Mouse (Mus musculus) limb, embryonic 11.5 days (tissue): ENCODE data around the gene Gm11567. TPM values are rescaled to one million over a fixed set of nuclear protein-coding genes. Genes with fewer than 3 reads are reported as not detected.
"Not testable (repeated sequence)": the region's sequence is repeated elsewhere in the genome, so short reads cannot be mapped to it uniquely, and the experiment has no call there.

Experiments
- ATAC-seq: fragments of 200-750 bp; cut with Nextera tagmentation; 2 replicates; pipeline ENCODE4 v1.8.0; 2017; ENCODE audit warnings: low read depth; ENCODE audit not compliant: insufficient number of reproducible peaks, low FRiP score, low TSS enrichment
- DNase-seq: peaks from one replicate; pipeline ENCODE4 v3.0.0-alpha.2; 2015; ENCODE audit warnings: low spot score
- H3K27ac ChIP-seq: fragments of 300-500 bp; sonication (generic); replicated peaks from 2 replicates; pipeline ENCODE4 v1.5.1; 2014; ENCODE audit warnings: low read depth, mild to moderate bottlenecking, low read length
- H3K27me3 ChIP-seq: fragments of 300-500 bp; sonication (generic); 2 replicates; pipeline ENCODE4 v1.6.1; 2014; ENCODE audit warnings: mild to moderate bottlenecking, low read length, mixed read lengths; ENCODE audit not compliant: control insufficient read depth, insufficient read depth
- H3K36me3 ChIP-seq: fragments of 300-500 bp; sonication (generic); 2 replicates; pipeline ENCODE4 v1.6.1; 2014; ENCODE audit warnings: mild to moderate bottlenecking, low read length, moderate library complexity, mixed read lengths; ENCODE audit not compliant: control insufficient read depth, insufficient read depth
- H3K4me1 ChIP-seq: fragments of 300-500 bp; sonication (generic); 2 replicates; pipeline ENCODE4 v1.6.1; 2014; ENCODE audit warnings: low read length, mixed read lengths; ENCODE audit not compliant: control insufficient read depth, insufficient read depth
- H3K4me2 ChIP-seq: fragments of 300-500 bp; sonication (generic); 2 replicates; pipeline ENCODE4 v1.6.1; 2014; ENCODE audit warnings: low read depth, mild to moderate bottlenecking, moderate library complexity; ENCODE audit not compliant: severe bottlenecking
- H3K4me3 ChIP-seq: fragments of 300-500 bp; sonication (generic); 2 replicates; pipeline ENCODE4 v1.5.1; 2014; ENCODE audit warnings: low read depth, low read length
- H3K9ac ChIP-seq: fragments of 300-500 bp; sonication (generic); 2 replicates; pipeline ENCODE4 v1.6.1; 2014; ENCODE audit warnings: mild to moderate bottlenecking, low read length
- H3K9me3 ChIP-seq: fragments of 300-500 bp; sonication (generic); 2 replicates; pipeline ENCODE4 v1.6.1; 2016; ENCODE audit warnings: low read length; ENCODE audit not compliant: control insufficient read depth
- WGBS: fragments of 180-500 bp; shearing (Covaris S2); extraction: QIAGEN DNeasy Blood & Tissue Kit; methylation state at CpG from one replicate; pipeline ENCODE4 v1.1.7; 2014; 5-methylcytosine and 5-hydroxymethylcytosine counted together
- polyA plus RNA-seq: library from polyadenylated mRNA; unstranded; fragments of >200 nt; fragmentation: Nextera tagmentation; extraction: Ambion mirVana; gene quantifications from 2 replicates; pipeline ENCODE4 v1.2.1, GENCODE M21; 2014

Gm11567 gene
- not detected in 2 replicates for polyA plus RNA-seq

- H3K27ac ChIP-seq, ATAC-seq: not testable (repeated sequence)
Observed at GRCm38 (mm10) chr11:99878887-99879286, at the start of gene Gm11567. Gene Gm11567, plus strand, starts transcription at chr11:99879187.

GRCm38 (mm10) chr11:99837966-99838365, 41.0 kb upstream of the Gm11567 start, which contains the start of gene 2300003K06Rik:
Gene 2300003K06Rik, minus strand, starts transcription at chr11:99838066.
- Histone ChIP-seq H3K4me3 (no peak within 1 kb of the TSS), H3K27me3 (no peaks in the 10 kb centered on the region), H3K27ac (no peak within 1 kb of the TSS), H3K9me3 (no peaks in the 10 kb centered on the region), H3K4me2 (no peak within 1 kb of the TSS), H3K4me1 (no peaks in the 10 kb centered on the region), H3K9ac (no peak within 1 kb of the TSS), H3K36me3 (no peaks in the 10 kb centered on the region)
- DNase-seq = no peak
- WGBS = 80% methylated on average over 1 of the region's 1 CpGs
- no peak for ATAC-seq

More at GRCm38 (mm10) chr11:99878887-99879286, at the start of gene Gm11567:
- H3K4me3 ChIP-seq, H3K9me3 ChIP-seq, DNase-seq, H3K9ac ChIP-seq, H3K4me2 ChIP-seq, H3K27me3 ChIP-seq, H3K36me3 ChIP-seq, H3K4me1 ChIP-seq: not testable (repeated sequence)
- 48% methylated on average over 1 of the region's 1 CpGs for WGBS

GRCm38 (mm10) chr11:99842185-99842584, 36.8 kb upstream of the Gm11567 start:
- Histone ChIP-seq H3K36me3 (no peaks in the 10 kb centered on the region), H3K9ac (no peak overlapping the region), H3K4me3 (no peak overlapping the region), H3K27ac (no peak overlapping the region), H3K4me1 (no peaks in the 10 kb centered on the region), H3K27me3 (no peaks in the 10 kb centered on the region), H3K9me3 (no peaks in the 10 kb centered on the region), H3K4me2 (no peak overlapping the region)
- no peak for DNase-seq
- ATAC-seq = no peak
- WGBS = 35% methylated on average over 1 of the region's 1 CpGs

- WGBS = 90% methylated on average over 2 of the region's 2 CpGs
- no peaks in the 10 kb centered on the region for H3K27me3 ChIP-seq
- H3K4me1 ChIP-seq = no peaks in the 10 kb centered on the region
- no peak overlapping the region for H3K4me2 ChIP-seq
- no peak for DNase-seq
- no peak overlapping the region for H3K27ac ChIP-seq
- no peak for ATAC-seq
- H3K4me3 ChIP-seq = no peak overlapping the region
- H3K9ac ChIP-seq = no peak overlapping the region
- H3K36me3 ChIP-seq = no peaks in the 10 kb centered on the region
- H3K9me3 ChIP-seq = no peaks in the 10 kb centered on the region
Observed at GRCm38 (mm10) chr11:99846746-99847145, 32.2 kb upstream of the Gm11567 start.

- Histone ChIP-seq H3K36me3 (no peaks in the 10 kb centered on the region), H3K27me3 (no peaks in the 10 kb centered on the region), H3K27ac (no peak within 1 kb of the TSS), H3K4me3 (no peak within 1 kb of the TSS), H3K9ac (no peak within 1 kb of the TSS), H3K9me3 (no peaks in the 10 kb centered on the region), H3K4me1 (no peaks in the 10 kb centered on the region), H3K4me2 (no peak within 1 kb of the TSS)
- ATAC-seq (no peak), DNase-seq (no peak)
Observed at GRCm38 (mm10) chr11:99851508-99851907, 27.5 kb upstream of the Gm11567 start, which contains the start of gene Krtap4-16. Gene Krtap4-16, minus strand, starts transcription at chr11:99851608.

GRCm38 (mm10) chr11:99854121-99854520, 24.9 kb upstream of the Gm11567 start:
- Histone ChIP-seq H3K9ac (no peak overlapping the region), H3K9me3 (no peaks in the 10 kb centered on the region), H3K4me1 (no peaks in the 10 kb centered on the region), H3K4me3 (no peak overlapping the region), H3K4me2 (no peak overlapping the region), H3K27ac (no peak overlapping the region), H3K36me3 (no peaks in the 10 kb centered on the region), H3K27me3 (no peaks in the 10 kb centered on the region)
- ATAC-seq (no peak), DNase-seq (no peak)
- 63% methylated on average over 3 of the region's 3 CpGs for WGBS

- WGBS = 88% methylated on average over 2 of the region's 2 CpGs
Observed at GRCm38 (mm10) chr11:99857617-99858016, 21.4 kb upstream of the Gm11567 start, which contains the start of gene Gm11568. Gene Gm11568, plus strand, starts transcription at chr11:99857917.

GRCm38 (mm10) chr11:99858761-99859160, 20.2 kb upstream of the Gm11567 start:
- DNase-seq = no peak

More at GRCm38 (mm10) chr11:99857617-99858016, 21.4 kb upstream of the Gm11567 start, which contains the start of gene Gm11568:
- no peaks in the 10 kb centered on the region for H3K4me1 ChIP-seq
- no peaks in the 10 kb centered on the region for H3K27me3 ChIP-seq
- no peaks in the 10 kb centered on the region for H3K36me3 ChIP-seq
- H3K4me2 ChIP-seq = no peak within 1 kb of the TSS
- H3K9me3 ChIP-seq = no peaks in the 10 kb centered on the region
- no peak within 1 kb of the TSS for H3K4me3 ChIP-seq
- H3K27ac ChIP-seq = no peak within 1 kb of the TSS
- no peak within 1 kb of the TSS for H3K9ac ChIP-seq
- DNase-seq (no peak), ATAC-seq (no peak)

GRCm38 (mm10) chr11:99864176-99864575, 14.8 kb upstream of the Gm11567 start, which contains the start of gene Gm11559:
Gene Gm11559, plus strand, starts transcription at chr11:99864476.
- H3K9me3 ChIP-seq, H3K4me2 ChIP-seq, H3K27me3 ChIP-seq, H3K27ac ChIP-seq, H3K36me3 ChIP-seq, H3K4me1 ChIP-seq, ATAC-seq, DNase-seq, H3K4me3 ChIP-seq, H3K9ac ChIP-seq: not testable (repeated sequence)
- WGBS = 71% methylated on average over 1 of the region's 1 CpGs

More at GRCm38 (mm10) chr11:99858761-99859160, 20.2 kb upstream of the Gm11567 start:
- Histone ChIP-seq H3K36me3 (no peaks in the 10 kb centered on the region), H3K9ac (no peak overlapping the region), H3K4me1 (no peaks in the 10 kb centered on the region), H3K27ac (no peak overlapping the region), H3K9me3 (no peaks in the 10 kb centered on the region), H3K27me3 (no peaks in the 10 kb centered on the region), H3K4me2 (no peak overlapping the region), H3K4me3 (no peak overlapping the region)
- no peak for ATAC-seq
- WGBS = 87% methylated on average over 2 of the region's 2 CpGs
